Mouse (Mus musculus) midbrain, embryonic 16.5 days (tissue): Measurements from ENCODE around the gene P4ha1. TPM values are rescaled to one million over a fixed set of nuclear protein-coding genes. Genes with fewer than 3 reads are reported as not detected.

Experiments
- ATAC-seq: fragments of 200-750 bp; cut with Nextera tagmentation; 2 replicates; pipeline ENCODE4 v1.8.0; 2017; ENCODE audit warnings: moderate TSS enrichment
- H3K27ac ChIP-seq: fragments of 300-500 bp; sonication (generic); 2 replicates; pipeline ENCODE4 v1.5.1; 2014; ENCODE audit warnings: mild to moderate bottlenecking, low read length, mixed read lengths
- H3K27me3 ChIP-seq: fragments of 300-500 bp; sonication (generic); 2 replicates; pipeline ENCODE4 v1.6.1; 2014; ENCODE audit warnings: low read depth, low read length, mixed read lengths; ENCODE audit not compliant: control insufficient read depth, insufficient read depth
- H3K36me3 ChIP-seq: fragments of 300-500 bp; sonication (generic); 2 replicates; pipeline ENCODE4 v1.6.1; 2014; ENCODE audit warnings: mild to moderate bottlenecking, low read length, moderate library complexity, mixed read lengths; ENCODE audit not compliant: control insufficient read depth, insufficient read depth
- H3K4me1 ChIP-seq: fragments of 300-500 bp; sonication (generic); 2 replicates; pipeline ENCODE4 v1.6.1; 2014; ENCODE audit warnings: mild to moderate bottlenecking, low read length, mixed read lengths; ENCODE audit not compliant: control insufficient read depth, insufficient read depth
- H3K4me2 ChIP-seq: fragments of 300-500 bp; sonication (generic); 2 replicates; pipeline ENCODE4 v1.6.1; 2014; ENCODE audit warnings: mild to moderate bottlenecking, low read length, mixed read lengths
- H3K4me3 ChIP-seq: fragments of 300-500 bp; sonication (generic); 2 replicates; pipeline ENCODE4 v1.5.1; 2014; ENCODE audit warnings: low read depth, mild to moderate bottlenecking, low read length, moderate library complexity, mixed read lengths
- H3K9ac ChIP-seq: fragments of 300-500 bp; sonication (generic); 2 replicates; pipeline ENCODE4 v1.6.1; 2014; ENCODE audit warnings: low read depth, low read length, mixed read lengths
- H3K9me3 ChIP-seq: fragments of 300-500 bp; sonication (generic); replicated peaks from 2 replicates; pipeline ENCODE4 v1.6.1; 2014; ENCODE audit warnings: mild to moderate bottlenecking, low read length, mixed read lengths; ENCODE audit not compliant: control insufficient read depth, poor library complexity, severe bottlenecking
- WGBS: fragments of 180-500 bp; shearing (Covaris S2); extraction: QIAGEN DNeasy Blood & Tissue Kit; methylation state at CpG from one replicate; pipeline ENCODE4 v1.1.7; 2014; 5-methylcytosine and 5-hydroxymethylcytosine counted together
- polyA plus RNA-seq: library from polyadenylated mRNA; unstranded; fragments of >200 nt; fragmentation: Nextera tagmentation; extraction: Ambion mirVana; gene quantifications from 2 replicates; pipeline ENCODE4 v1.2.1, GENCODE M21; 2015

P4ha1 gene
- polyA plus RNA-seq, 1 experiment from 2014 or later = 29.7 TPM

- Histone ChIP-seq H3K9ac (no peak overlapping the region), H3K27me3 (no peaks in the 10 kb centered on the region), H3K4me1 (no peaks in the 10 kb centered on the region), H3K9me3 (no peaks in the 10 kb centered on the region), H3K4me3 (no peak overlapping the region), H3K27ac (no peak overlapping the region), H3K4me2 (no peak overlapping the region), H3K36me3 (no peaks in the 10 kb centered on the region)
- WGBS = 73% methylated on average over 6 of the region's 6 CpGs
- ATAC-seq = no peak
Observed at GRCm38 (mm10) chr10:59310691-59311457, 12.2 kb upstream of the P4ha1 start.

- H3K9me3 ChIP-seq = no peaks in the 10 kb centered on the region
- WGBS = 90% methylated on average over 5 of the region's 5 CpGs
- no peaks in the 10 kb centered on the region for H3K4me1 ChIP-seq
- H3K4me2 ChIP-seq = no peak overlapping the region
- no peak overlapping the region for H3K9ac ChIP-seq
- H3K36me3 ChIP-seq = no peaks in the 10 kb centered on the region
- ATAC-seq = no peak
- H3K4me3 ChIP-seq = no peak overlapping the region
- H3K27ac ChIP-seq = no peak overlapping the region
- H3K27me3 ChIP-seq = no peaks in the 10 kb centered on the region
Observed at GRCm38 (mm10) chr10:59311881-59312280, 11.2 kb upstream of the P4ha1 start.

- Histone ChIP-seq H3K4me2 (no peak overlapping the region), H3K27ac (no peak overlapping the region), H3K36me3 (no peaks in the 10 kb centered on the region), H3K4me3 (no peak overlapping the region), H3K27me3 (no peaks in the 10 kb centered on the region), H3K9me3 (no peaks in the 10 kb centered on the region), H3K4me1 (peaks cover 15% of the 10 kb centered on the region), H3K9ac (no peak overlapping the region)
- ATAC-seq = no peak
- 95% methylated on average over 3 of the region's 3 CpGs for WGBS
Observed at GRCm38 (mm10) chr10:59321112-59321511, 2.0 kb upstream of the P4ha1 start.

DNA sequence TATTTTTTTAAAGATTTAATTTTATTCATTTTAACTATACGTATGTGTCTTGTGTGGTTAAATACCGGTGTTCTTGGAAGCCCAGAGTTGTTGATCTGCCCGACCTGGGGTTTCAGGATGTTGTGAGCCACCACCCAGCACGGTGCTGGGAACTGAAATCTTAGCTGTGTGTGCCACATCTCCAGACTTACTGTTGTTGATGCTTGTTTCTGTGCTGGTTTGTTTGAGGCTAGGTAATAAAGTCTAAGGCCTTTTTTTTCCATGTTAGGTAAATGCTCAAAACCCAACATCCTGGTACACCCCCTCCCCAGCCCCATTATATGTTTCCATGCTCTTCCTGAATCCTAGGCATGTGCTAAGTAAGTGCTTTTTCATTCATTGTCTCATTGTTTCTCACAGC, 825 bp upstream of the P4ha1 start:
- peak overlapping the region; percentile 83 for H3K27ac ChIP-seq
- no peaks in the 10 kb centered on the region for H3K9me3 ChIP-seq
- no peaks in the 10 kb centered on the region for H3K36me3 ChIP-seq
- peak overlapping the region; percentile 75; the same call in 1 of the 2 replicates for H3K4me3 ChIP-seq
- H3K9ac ChIP-seq = no peak overlapping the region; the same call in 1 of the 2 replicates
- ATAC-seq = no peak
- H3K4me2 ChIP-seq = peak overlapping the region; percentile 59
- H3K27me3 ChIP-seq = no peaks in the 10 kb centered on the region
- WGBS = 55% methylated on average over 4 of the region's 4 CpGs
- peaks cover 17% of the 10 kb centered on the region for H3K4me1 ChIP-seq

GRCm38 (mm10) chr10:59323488-59324161, 529 bp downstream of the P4ha1 start:
- ATAC-seq = peak; percentile 80
- Histone ChIP-seq H3K4me3 (peak overlapping the region; percentile 75), H3K36me3 (no peaks in the 10 kb centered on the region), H3K9ac (peak overlapping the region; percentile 78), H3K4me2 (peak overlapping the region; percentile 72), H3K9me3 (no peaks in the 10 kb centered on the region), H3K27me3 (no peaks in the 10 kb centered on the region), H3K4me1 (peaks cover 17% of the 10 kb centered on the region), H3K27ac (peak overlapping the region; percentile 92)
- under 1% methylated on average over 47 of the region's 49 CpGs for WGBS

- Histone ChIP-seq H3K36me3 (no peaks in the 10 kb centered on the region), H3K4me2 (peak overlapping the region; percentile 72), H3K4me3 (peak overlapping the region; percentile 75), H3K4me1 (peaks cover 17% of the 10 kb centered on the region), H3K9me3 (no peaks in the 10 kb centered on the region), H3K27me3 (no peaks in the 10 kb centered on the region), H3K9ac (peak overlapping the region; percentile 78), H3K27ac (peak overlapping the region; percentile 92)
- ATAC-seq = no peak
- 14% methylated on average over 15 of the region's 15 CpGs for WGBS
Observed at GRCm38 (mm10) chr10:59324311-59325165, 1.4 kb downstream of the P4ha1 start.

- Histone ChIP-seq H3K4me3 (no peak overlapping the region), H3K36me3 (no peaks in the 10 kb centered on the region), H3K9ac (no peak overlapping the region), H3K4me2 (no peak overlapping the region; the same call in 1 of the 2 replicates), H3K4me1 (peaks cover 17% of the 10 kb centered on the region), H3K27me3 (no peaks in the 10 kb centered on the region), H3K9me3 (no peaks in the 10 kb centered on the region), H3K27ac (no peak overlapping the region)
- 77% methylated on average over 8 of the region's 8 CpGs for WGBS
- ATAC-seq = no peak
Observed at GRCm38 (mm10) chr10:59326612-59327315, 3.7 kb downstream of the P4ha1 start.

GRCm38 (mm10) chr10:59327316-59327710, 4.2 kb downstream of the P4ha1 start:
- Histone ChIP-seq H3K4me2 (no peak overlapping the region), H3K27ac (no peak overlapping the region), H3K4me1 (peaks cover 17% of the 10 kb centered on the region), H3K27me3 (no peaks in the 10 kb centered on the region), H3K9ac (no peak overlapping the region), H3K9me3 (no peaks in the 10 kb centered on the region), H3K36me3 (no peaks in the 10 kb centered on the region), H3K4me3 (no peak overlapping the region)
- ATAC-seq = no peak
- 87% methylated on average over 3 of the region's 3 CpGs for WGBS
